Mouse (Mus musculus) spleen, postnatal 36 days (tissue): ENCODE data around the gene Ankrd53.
"Not testable (repeated sequence)": the region's sequence is repeated elsewhere in the genome, so short reads cannot be mapped to it uniquely, and the experiment has no call there.

Experiments used
- DNase-seq, 2 experiments: peaks; one replicate each; pipeline ENCODE4 v3.0.0; 2022; ENCODE audit warnings: low spot score in 2 of 2, mixed read lengths in 1 of 2

Ankrd53 gene

GRCm38 (mm10) chr6:83766982-83767381 lies 4.5 kb downstream of the Ankrd53 start:
- DNase-seq = no peak

- DNase-seq = no peak
Measured at GRCm38 (mm10) chr6:83768485-83768884, 6.0 kb downstream of the Ankrd53 start.

- no peak for DNase-seq
Measured at GRCm38 (mm10) chr6:83774126-83774525, 11.7 kb downstream of the Ankrd53 start.

- no peak for DNase-seq
Measured at GRCm38 (mm10) chr6:83774781-83775563, 12.5 kb downstream of the Ankrd53 start.

- DNase-seq = peak; percentile 84 to 87
Measured at GRCm38 (mm10) chr6:83775638-83776293, 13.3 kb downstream of the Ankrd53 start, which contains the start of gene Tex261. TSS of gene Tex261 (minus strand) at chr6:83775813.

- DNase-seq = no peak
Measured at GRCm38 (mm10) chr6:83778306-83778705, 15.9 kb downstream of the Ankrd53 start.

GRCm38 (mm10) chr6:83779026-83779425 lies 16.6 kb downstream of the Ankrd53 start:
- peak; percentile 45 to 50 for DNase-seq

GRCm38 (mm10) chr6:83786426-83786825 lies 24.0 kb downstream of the Ankrd53 start:
- no peak for DNase-seq

GRCm38 (mm10) chr6:83788554-83788953 lies 26.1 kb downstream of the Ankrd53 start:
- no peak for DNase-seq

- DNase-seq = not testable (repeated sequence)
Measured at GRCm38 (mm10) chr6:83790533-83790932, 28.1 kb downstream of the Ankrd53 start.

GRCm38 (mm10) chr6:83791251-83791890 lies 28.9 kb downstream of the Ankrd53 start:
- no peak for DNase-seq

- peak; percentile 95 for DNase-seq
Measured at GRCm38 (mm10) chr6:83794760-83795296, 32.4 kb downstream of the Ankrd53 start, which contains the start of gene Nagk. TSS of gene Nagk (plus strand) at chr6:83794982.

GRCm38 (mm10) chr6:83795492-83795900 lies 33.1 kb downstream of the Ankrd53 start:
- DNase-seq = peak in 1 of 2 experiments; percentile 28

GRCm38 (mm10) chr6:83796686-83797085 lies 34.2 kb downstream of the Ankrd53 start:
- no peak for DNase-seq

GRCm38 (mm10) chr6:83802033-83802432 lies 39.6 kb downstream of the Ankrd53 start:
- no peak for DNase-seq

GRCm38 (mm10) chr6:83802846-83803245 lies 40.4 kb downstream of the Ankrd53 start:
- DNase-seq = no peak

- no peak for DNase-seq
Measured at GRCm38 (mm10) chr6:83815801-83816200, 53.4 kb downstream of the Ankrd53 start.
